Mouse (Mus musculus) midbrain, embryonic 14.5 days (tissue): ENCODE measurements around the gene Ltbp3. TPM values are rescaled to one million over a fixed set of nuclear protein-coding genes. Genes with fewer than 3 reads are reported as not detected.

Experiments
- ATAC-seq: fragments of 200-750 bp; cut with Nextera tagmentation; 2 replicates; pipeline ENCODE4 v1.8.0; 2017; ENCODE audit warnings: moderate number of reproducible peaks, moderate library complexity; ENCODE audit not compliant: low FRiP score, low TSS enrichment
- DNase-seq: peaks from one replicate; pipeline ENCODE4 v3.0.0-alpha.2; 2015
- H3K27ac ChIP-seq: fragments of 300-500 bp; sonication (generic); replicated peaks from 2 replicates; pipeline ENCODE4 v1.5.1; 2014; ENCODE audit warnings: mild to moderate bottlenecking, low read depth, low read length, moderate library complexity
- H3K27me3 ChIP-seq: fragments of 300-500 bp; sonication (generic); 2 replicates; pipeline ENCODE4 v1.6.1; 2014; ENCODE audit warnings: low read length, control low read depth, mixed read lengths; ENCODE audit not compliant: control insufficient read depth, insufficient read depth
- H3K36me3 ChIP-seq: fragments of 300-500 bp; sonication (generic); 2 replicates; pipeline ENCODE4 v1.6.1; 2014; ENCODE audit warnings: low read length, control low read depth; ENCODE audit not compliant: control insufficient read depth, insufficient read depth
- H3K4me1 ChIP-seq: fragments of 300-500 bp; sonication (generic); 2 replicates; pipeline ENCODE4 v1.6.1; 2014; ENCODE audit warnings: mild to moderate bottlenecking, antibody characterized with exemption, low read length, control low read depth; ENCODE audit not compliant: control insufficient read depth, insufficient read depth
- H3K4me2 ChIP-seq: fragments of 300-500 bp; sonication (generic); 2 replicates; pipeline ENCODE4 v1.6.1; 2014; ENCODE audit warnings: mild to moderate bottlenecking, low read length, moderate library complexity
- H3K4me3 ChIP-seq: fragments of 300-500 bp; sonication (generic); replicated peaks from 2 replicates; pipeline ENCODE4 v1.5.1; 2014; ENCODE audit warnings: low read depth, low read length
- H3K9ac ChIP-seq: fragments of 300-500 bp; sonication (generic); replicated peaks from 2 replicates; pipeline ENCODE4 v1.6.1; 2014; ENCODE audit warnings: mild to moderate bottlenecking, low read length, moderate library complexity
- H3K9me3 ChIP-seq: fragments of 300-500 bp; sonication (generic); 2 replicates; pipeline ENCODE4 v1.6.1; 2016; ENCODE audit warnings: low read length, control low read depth, mixed read lengths; ENCODE audit not compliant: control insufficient read depth
- WGBS: fragments of 180-500 bp; shearing (Covaris S2); extraction: QIAGEN DNeasy Blood & Tissue Kit; methylation state at CpG from one replicate; pipeline ENCODE4 v1.1.7; 2014; 5-methylcytosine and 5-hydroxymethylcytosine counted together
- polyA plus RNA-seq: library from polyadenylated mRNA; unstranded; fragments of >200 nt; fragmentation: Nextera tagmentation; extraction: Ambion mirVana; gene quantifications from 2 replicates; pipeline ENCODE4 v1.2.1, GENCODE M21; 2014

The Ltbp3 gene
- polyA plus RNA-seq, 1 experiment from 2014 or later, result 10.5 TPM

DNA sequence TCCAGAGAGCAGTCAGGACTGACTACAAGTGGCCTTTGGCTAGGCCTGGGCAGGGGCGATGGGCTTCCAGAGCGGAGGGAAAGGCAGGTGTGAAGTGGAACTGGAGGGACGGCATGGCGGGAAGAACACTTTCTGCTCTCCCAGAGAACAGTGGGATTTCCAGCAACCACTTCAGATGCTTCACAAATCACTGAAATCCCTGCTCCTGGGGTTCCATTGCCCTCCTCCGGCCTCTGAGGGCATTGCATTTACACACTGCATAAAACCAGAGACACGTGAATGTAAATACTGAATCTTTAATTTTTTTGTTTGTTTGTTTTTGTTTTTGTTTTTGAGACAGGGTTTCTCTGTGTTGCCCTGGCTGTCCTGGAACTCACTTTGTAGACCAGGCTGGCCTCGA is 39.5 kb downstream of the Ltbp3 start:
- no peak overlapping the region for H3K4me3 ChIP-seq
- H3K4me2 ChIP-seq, result no peak overlapping the region
- peak; percentile 58 for DNase-seq
- WGBS, result 71% methylated on average over 7 of the region's 7 CpGs
- H3K27ac ChIP-seq, result no peak overlapping the region
- H3K9me3 ChIP-seq, result no peaks in the 10 kb centered on the region
- no peaks in the 10 kb centered on the region for H3K36me3 ChIP-seq
- ATAC-seq, result no peak
- no peaks in the 10 kb centered on the region for H3K27me3 ChIP-seq
- H3K9ac ChIP-seq, result no peak overlapping the region
- H3K4me1 ChIP-seq, result no peaks in the 10 kb centered on the region

DNA sequence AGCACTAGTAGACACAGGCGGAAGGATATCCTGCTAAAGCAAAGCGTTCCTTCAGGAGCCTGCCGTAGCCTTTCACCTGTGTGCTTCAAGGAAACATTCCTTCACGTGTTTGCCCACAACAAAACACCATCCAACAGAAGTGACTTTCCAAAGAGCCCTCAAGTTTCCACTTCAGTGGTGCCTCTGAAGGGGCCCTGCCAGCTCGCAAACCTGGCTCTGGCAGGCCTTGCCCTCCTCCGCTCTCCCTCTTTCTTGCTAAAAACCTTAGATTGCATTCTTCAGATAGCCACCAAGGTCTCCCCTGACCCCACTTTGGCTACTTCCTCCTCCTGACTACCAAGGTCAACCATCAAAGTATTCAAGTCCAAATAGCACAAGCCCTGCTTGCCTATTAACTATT is 40.8 kb downstream of the Ltbp3 start:
- Histone ChIP-seq H3K27me3 (no peaks in the 10 kb centered on the region), H3K4me2 (no peak overlapping the region), H3K4me1 (no peaks in the 10 kb centered on the region), H3K36me3 (no peaks in the 10 kb centered on the region), H3K4me3 (no peak overlapping the region), H3K27ac (no peak overlapping the region), H3K9ac (no peak overlapping the region), H3K9me3 (no peaks in the 10 kb centered on the region)
- WGBS, result 93% methylated on average over 6 of the region's 6 CpGs
- ATAC-seq (no peak), DNase-seq (no peak)

DNA sequence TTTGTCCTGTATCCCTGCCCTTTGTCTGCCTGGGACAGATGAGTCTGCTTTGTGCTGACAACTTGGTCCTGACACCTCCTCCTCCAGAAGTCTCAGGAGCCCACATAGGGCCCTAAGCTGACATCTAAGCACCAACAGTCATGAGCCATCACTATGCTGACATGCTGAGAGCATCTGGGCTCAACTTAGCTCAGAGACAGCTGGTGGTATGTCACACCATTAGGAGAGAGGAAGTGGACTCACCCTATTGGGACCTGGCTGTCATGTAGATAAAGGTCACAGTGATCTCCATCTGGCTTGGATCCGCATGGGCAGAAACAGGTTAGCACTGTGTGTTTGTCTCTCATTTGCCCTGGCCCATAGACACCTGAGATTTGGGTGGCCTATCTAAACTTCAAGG is 41.4 kb downstream of the Ltbp3 start:
- no peak overlapping the region for H3K4me3 ChIP-seq
- H3K4me2 ChIP-seq, result no peak overlapping the region
- no peaks in the 10 kb centered on the region for H3K36me3 ChIP-seq
- ATAC-seq (no peak), DNase-seq (no peak)
- H3K4me1 ChIP-seq, result no peaks in the 10 kb centered on the region
- no peak overlapping the region for H3K27ac ChIP-seq
- no peaks in the 10 kb centered on the region for H3K27me3 ChIP-seq
- H3K9ac ChIP-seq, result no peak overlapping the region
- 88% methylated on average over 1 of the region's 1 CpGs for WGBS
- no peaks in the 10 kb centered on the region for H3K9me3 ChIP-seq

DNA sequence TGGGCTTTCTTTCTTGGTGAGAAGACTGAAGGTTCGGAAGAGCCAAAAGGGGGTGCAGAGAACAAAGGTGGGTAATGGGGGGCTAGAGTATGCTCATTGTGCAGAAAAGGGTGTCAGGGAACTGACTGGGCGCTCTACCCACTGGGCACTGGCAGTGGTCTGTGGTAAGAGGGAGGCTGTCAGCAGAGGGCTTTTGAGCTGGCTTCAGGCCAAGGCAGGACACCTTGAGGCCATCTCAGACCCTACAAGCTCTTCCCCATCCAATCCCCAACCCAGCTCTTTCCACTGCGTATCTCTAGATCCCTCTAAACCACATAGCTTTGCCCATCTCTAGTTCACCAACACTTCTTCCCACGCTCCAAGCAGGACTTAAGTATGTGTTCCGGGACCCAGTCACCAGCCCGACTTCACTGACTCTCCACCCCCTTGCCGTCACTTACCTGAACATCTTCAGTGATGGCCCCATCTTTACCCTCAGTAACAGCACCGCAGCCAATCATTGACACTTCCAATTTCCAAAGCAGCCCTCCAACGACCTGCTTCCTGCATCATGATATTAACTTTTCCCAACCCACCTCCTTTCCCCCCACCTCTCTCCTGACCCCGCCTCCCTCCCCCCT is 44.4 kb downstream of the Ltbp3 start:
- no peak overlapping the region for H3K4me2 ChIP-seq
- no peak overlapping the region for H3K9ac ChIP-seq
- H3K27me3 ChIP-seq, result no peaks in the 10 kb centered on the region
- H3K9me3 ChIP-seq, result no peaks in the 10 kb centered on the region
- no peak overlapping the region for H3K4me3 ChIP-seq
- H3K27ac ChIP-seq, result no peak overlapping the region
- WGBS, result 65% methylated on average over 10 of the region's 10 CpGs
- no peak for DNase-seq
- H3K4me1 ChIP-seq, result no peaks in the 10 kb centered on the region
- no peak for ATAC-seq
- H3K36me3 ChIP-seq, result no peaks in the 10 kb centered on the region

DNA sequence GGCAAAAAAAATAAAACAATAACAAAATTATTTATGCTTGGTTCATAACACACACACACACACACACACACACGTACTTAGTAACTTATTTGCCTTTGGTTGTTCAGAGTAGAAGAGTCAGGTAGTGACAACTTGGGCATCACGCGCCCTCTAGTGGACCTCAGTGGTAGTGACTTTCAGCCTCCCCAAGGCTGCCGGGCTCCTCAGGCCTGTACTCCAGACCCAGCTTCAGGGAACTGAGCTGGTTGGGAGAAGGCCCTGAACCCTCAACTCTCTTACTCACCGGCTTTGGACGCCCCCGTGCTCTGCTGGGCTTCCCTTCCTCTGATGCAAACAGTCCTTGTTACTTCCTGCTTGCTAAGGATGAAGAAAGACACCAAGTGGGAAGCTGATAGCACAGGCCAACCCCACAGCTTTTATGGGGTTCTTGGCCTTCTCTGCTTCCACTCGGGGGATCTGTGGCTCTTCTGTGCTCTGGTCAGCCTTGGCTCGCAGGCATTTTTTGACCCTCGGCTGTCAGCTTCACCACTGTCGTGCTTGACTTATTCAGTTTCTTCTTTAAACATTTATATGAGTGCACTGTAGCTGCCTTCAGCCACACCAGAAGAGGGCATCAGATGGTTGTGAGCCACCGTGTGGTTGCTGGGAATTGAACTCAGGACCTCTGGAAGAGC is 45.9 kb downstream of the Ltbp3 start:
- H3K4me1 ChIP-seq, result no peaks in the 10 kb centered on the region
- no peaks in the 10 kb centered on the region for H3K36me3 ChIP-seq
- H3K4me2 ChIP-seq, result no peak overlapping the region
- H3K9me3 ChIP-seq, result no peaks in the 10 kb centered on the region
- no peaks in the 10 kb centered on the region for H3K27me3 ChIP-seq
- 8% methylated on average over 12 of the region's 12 CpGs for WGBS
- H3K27ac ChIP-seq, result no peak overlapping the region
- DNase-seq, result peak; percentile 91
- no peak overlapping the region for H3K4me3 ChIP-seq
- peak; percentile 64; the same call in 1 of the 2 replicates for ATAC-seq
- no peak overlapping the region for H3K9ac ChIP-seq

DNA sequence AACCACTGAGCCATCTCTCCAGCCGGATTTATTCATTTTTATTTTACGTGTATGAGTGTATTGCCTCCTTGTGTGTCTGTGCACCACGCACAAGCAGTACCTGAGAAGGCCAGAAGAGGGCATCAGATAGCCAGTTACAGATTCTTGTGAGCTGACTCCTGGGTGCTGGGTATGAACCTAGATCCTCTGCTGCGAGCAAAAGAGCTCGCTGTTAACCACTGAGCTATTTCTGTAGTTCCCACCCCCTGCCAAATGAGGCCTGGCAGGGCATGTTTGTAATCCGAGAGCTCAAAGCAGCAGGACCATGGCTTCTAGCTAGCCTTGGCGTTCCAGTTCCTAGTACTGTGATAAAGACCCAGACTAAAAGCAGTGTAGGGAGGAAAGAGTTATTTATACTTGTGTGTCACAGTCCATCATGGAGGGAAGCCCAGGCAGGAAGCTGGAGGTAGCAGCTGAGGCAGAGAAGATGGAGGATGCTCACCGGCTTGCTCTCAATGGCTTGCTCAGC is 46.5 kb downstream of the Ltbp3 start:
- Histone ChIP-seq H3K27ac (no peak overlapping the region), H3K36me3 (no peaks in the 10 kb centered on the region), H3K9me3 (no peaks in the 10 kb centered on the region), H3K4me3 (no peak overlapping the region), H3K4me1 (no peaks in the 10 kb centered on the region), H3K4me2 (no peak overlapping the region), H3K27me3 (no peaks in the 10 kb centered on the region), H3K9ac (no peak overlapping the region)
- WGBS, result 20% methylated on average over 8 of the region's 8 CpGs
- ATAC-seq (no peak), DNase-seq (peak; percentile 85)

DNA sequence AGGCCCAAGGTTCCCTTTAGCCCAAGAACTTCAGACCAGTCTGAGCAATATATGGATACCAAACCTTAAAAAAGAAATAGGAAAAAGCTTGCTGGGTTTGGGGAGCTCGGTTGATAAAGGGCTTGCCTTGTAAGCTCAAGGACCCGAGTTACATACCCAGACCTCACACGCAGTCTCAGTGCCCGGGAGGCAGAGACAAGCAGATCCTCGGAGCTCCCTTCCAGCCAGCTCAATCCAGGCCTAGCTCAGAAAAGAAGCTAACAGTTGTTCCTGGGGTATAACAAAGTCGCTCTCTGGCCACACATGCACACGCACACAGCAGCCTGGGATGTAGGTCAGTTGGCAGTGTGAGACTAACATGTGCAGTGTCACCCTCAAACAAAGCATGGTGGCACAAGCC is 47.2 kb downstream of the Ltbp3 start:
- Histone ChIP-seq H3K27me3 (no peaks in the 10 kb centered on the region), H3K4me2 (no peak overlapping the region), H3K4me1 (no peaks in the 10 kb centered on the region), H3K27ac (no peak overlapping the region), H3K36me3 (no peaks in the 10 kb centered on the region), H3K9me3 (no peaks in the 10 kb centered on the region), H3K9ac (no peak overlapping the region), H3K4me3 (no peak overlapping the region)
- WGBS, result 90% methylated on average over 7 of the region's 7 CpGs
- DNase-seq (no peak), ATAC-seq (no peak)

DNA sequence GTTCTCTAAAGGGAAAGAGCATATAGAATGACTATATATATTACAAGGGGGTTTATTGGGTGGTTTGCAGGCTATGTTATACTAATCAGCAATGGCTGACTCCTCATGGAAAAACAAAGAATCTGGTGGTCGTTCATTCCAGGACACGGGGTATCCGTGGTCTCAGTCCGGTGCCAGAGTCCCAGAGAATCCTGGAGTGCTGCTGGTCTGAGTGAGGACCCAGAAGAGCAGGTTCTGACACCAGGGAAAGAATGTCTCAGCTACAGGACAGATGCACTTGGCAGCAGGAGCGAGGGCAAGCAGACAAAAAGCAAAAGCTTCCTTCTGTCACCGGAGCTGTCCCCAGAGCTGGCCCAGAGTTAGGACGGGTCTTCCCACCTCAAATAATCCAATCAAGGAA is 47.9 kb downstream of the Ltbp3 start:
- no peak for ATAC-seq
- 88% methylated on average over 7 of the region's 7 CpGs for WGBS
- no peak overlapping the region for H3K27ac ChIP-seq
- H3K9me3 ChIP-seq, result no peaks in the 10 kb centered on the region
- no peak for DNase-seq
- H3K36me3 ChIP-seq, result no peaks in the 10 kb centered on the region
- H3K27me3 ChIP-seq, result no peaks in the 10 kb centered on the region
- H3K4me1 ChIP-seq, result no peaks in the 10 kb centered on the region
- H3K9ac ChIP-seq, result no peak overlapping the region
- H3K4me2 ChIP-seq, result no peak overlapping the region
- H3K4me3 ChIP-seq, result no peak overlapping the region

DNA sequence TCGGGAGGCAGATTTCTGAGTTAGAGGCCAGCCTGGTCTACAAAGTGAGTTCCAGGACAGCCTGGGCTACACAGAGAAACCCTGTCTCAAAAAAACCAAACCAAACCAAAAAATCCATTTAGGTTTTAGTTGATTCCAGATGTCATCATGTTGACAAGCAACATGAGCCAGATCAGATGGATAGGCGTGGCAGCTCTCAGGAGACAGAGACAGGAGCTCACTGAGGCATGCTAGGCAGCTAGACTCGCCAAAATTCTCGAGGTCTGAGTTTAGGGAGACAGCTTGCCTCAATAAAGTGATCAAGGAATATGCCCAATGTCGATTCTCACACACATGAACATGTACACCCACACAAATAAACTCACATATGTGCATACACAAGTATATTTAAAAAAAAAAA is 48.4 kb downstream of the Ltbp3 start:
- 57% methylated on average over 5 of the region's 5 CpGs for WGBS
- Histone ChIP-seq H3K27me3 (no peaks in the 10 kb centered on the region), H3K9me3 (no peaks in the 10 kb centered on the region), H3K4me1 (no peaks in the 10 kb centered on the region), H3K36me3 (0 out of 2 replicates have a peak, but pooled peaks cover under 1% of the 10 kb centered on the region), H3K27ac (no peak overlapping the region), H3K4me3 (no peak overlapping the region), H3K4me2 (no peak overlapping the region), H3K9ac (no peak overlapping the region)
- ATAC-seq (no peak), DNase-seq (no peak)
